In genomic region chr17:86350791-86351261, GRCm38 (mm10) we compare ENCODE assay signal across 8 mouse cellular contexts.
A peak's percentile ranks its signal among the peaks of the same experiment; 100 is the strongest.
DNase-seq lines count a peak whose midpoint lies in the region; ATAC-seq and TF ChIP-seq lines count a peak whose summit lies in the region.

No protein-coding gene starts in this region.

- H3K27ac ChIP-seq in kidney, embryonic 15.5 days: peak overlapping the region; percentile 69
- 0 out of 2 replicates have a peak overlapping the region, but pooled peaks have one; percentile 1 for H3K27ac ChIP-seq in intestine, embryonic 14.5 days (ENCODE audit: low read depth)

- H3K4me2 ChIP-seq in kidney, embryonic 15.5 days: peak overlapping the region; percentile 20
- no peak overlapping the region for H3K4me2 ChIP-seq in intestine, embryonic 14.5 days (ENCODE audit: low read length)

- POLR2A ChIA-PET in Patski (lab: Charles Lee): interaction anchor here (0.6 kb wide), 1 partner anchor 21 kb away, joined by 3 read pairs; no protein-coding TSS in a partner anchor

- H3K9ac ChIP-seq in kidney, embryonic 15.5 days: no peak overlapping the region
- H3K9ac ChIP-seq in intestine, embryonic 14.5 days (ENCODE audit: low read length): no peak overlapping the region

- H3K27me3 ChIP-seq in kidney, embryonic 15.5 days: no peaks in the 10 kb centered on the region
- no peaks in the 10 kb centered on the region for H3K27me3 ChIP-seq in Patski
- H3K27me3 ChIP-seq in intestine, embryonic 14.5 days (replicated peaks; ENCODE audit: control insufficient read depth, insufficient read depth, low read length): no peaks in the 10 kb centered on the region

- CTCF ChIA-PET in Patski (lab: Charles Lee): interaction anchor here (1.0 kb wide), 1 partner anchor 8 kb away, joined by 3 read pairs; no protein-coding TSS in a partner anchor

- no peak overlapping the region for H3K4me3 ChIP-seq in kidney, embryonic 15.5 days (replicated peaks)
- no peak overlapping the region for H3K4me3 ChIP-seq in intestine, embryonic 14.5 days (ENCODE audit: low read depth, low read length)

- no peak for TF ChIP-seq CTCF in Patski (IDR thresholded peaks at IDR 0.05)

- H3K4me1 ChIP-seq in kidney, embryonic 15.5 days: peaks cover 43% of the 10 kb centered on the region
- H3K4me1 ChIP-seq in intestine, embryonic 14.5 days (replicated peaks; ENCODE audit: control insufficient read depth, insufficient read depth, low read length): peaks cover 11% of the 10 kb centered on the region; the same call in 1 of the 2 replicates

- in situ Hi-C loops in Patski (cut with MboI; ENCODE audit: low pct_unique_long_range_greater_than_20kb): no loop called here

- no peaks in the 10 kb centered on the region for H3K36me3 ChIP-seq in kidney, embryonic 15.5 days
- no peaks in the 10 kb centered on the region for H3K36me3 ChIP-seq in intestine, embryonic 14.5 days (ENCODE audit: control insufficient read depth, insufficient read depth, low read length)

- 53% methylated on average over 12 of the region's 12 CpGs for WGBS in kidney, embryonic 15.5 days
- WGBS in intestine, embryonic 14.5 days: 62% methylated on average over 12 of the region's 12 CpGs

- no peak for DNase-seq in kidney, adult 9 months
- peak; percentile 25 for DNase-seq in Patski (ENCODE audit: low read depth, low spot score)
- DNase-seq in fibroblast of lung, adult 2 months (ENCODE audit: low read depth): peak; percentile 32
- no peak for DNase-seq in intestine, embryonic 14.5 days (ENCODE audit: low spot score)
- DNase-seq in embryo, embryonic 10.5 days (ENCODE audit: low spot score): no peak
- DNase-seq in adrenal gland, adult 2 months: no peak
- DNase-seq in layer of hippocampus, postnatal 10 days (ENCODE audit: low spot score in 2 of 2): no peak

- H3K9me3 ChIP-seq in kidney, embryonic 15.5 days (replicated peaks): no peaks in the 10 kb centered on the region
- no peaks in the 10 kb centered on the region for H3K9me3 ChIP-seq in intestine, embryonic 14.5 days (ENCODE audit: control insufficient read depth, low read length)

- ATAC-seq in kidney, embryonic 15.5 days (replicated peaks; ENCODE audit: low FRiP score): peak; percentile 63; the same call in 1 of the 2 replicates
- peak; percentile 63 for ATAC-seq in Patski
- no peak for ATAC-seq in intestine, embryonic 14.5 days (replicated peaks; ENCODE audit: low FRiP score, low TSS enrichment, low read depth)

Comparison
In these comparisons a context has a peak if more than half of its experiments do, and no peak if none do; other contexts are left out.
1. DNase-seq: peak in Patski (single experiment) and fibroblast of lung, adult 2 months (single experiment); none in kidney, adult 9 months (single experiment), intestine, embryonic 14.5 days (single experiment), embryo, embryonic 10.5 days (single experiment), adrenal gland, adult 2 months (single experiment) and layer of hippocampus, postnatal 10 days (0 of 2).